Mouse (Mus musculus): ENCODE data around the gene Kri1. TPM values are rescaled to one million over a fixed set of nuclear protein-coding genes. Genes with fewer than 3 reads are reported as not detected.
A peak's percentile ranks its signal among the peaks of the same experiment; 100 is the strongest.
"Not testable (repeated sequence)": the region's sequence is repeated elsewhere in the genome, so short reads cannot be mapped to it uniquely, and the experiment has no call there.

Kri1 gene
- polyA plus RNA-seq, 1 experiment from 2014 or later, result 15.5 TPM

DNA sequence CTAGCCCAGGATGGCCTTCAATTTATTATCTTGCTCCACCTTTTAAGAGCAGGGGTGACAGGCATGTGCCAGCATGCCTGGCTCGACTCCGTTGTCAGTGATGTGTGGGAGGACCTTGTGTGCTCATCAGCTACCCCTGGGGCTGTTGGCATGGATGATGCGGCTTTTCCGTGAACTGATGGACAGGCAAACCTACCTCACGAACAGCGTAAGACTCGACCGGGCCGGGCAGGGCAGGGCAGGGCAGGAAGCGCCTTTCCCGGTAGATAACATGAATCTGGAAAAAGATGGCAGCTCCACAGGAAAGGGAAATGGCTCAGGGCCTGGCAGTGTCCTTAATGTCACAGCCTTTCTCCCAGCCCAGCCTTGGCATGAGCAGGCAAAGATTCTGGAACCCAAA, 36.5 kb upstream of the Kri1 start:
- no peaks in the 10 kb centered on the region for H3K27me3 ChIP-seq (replicated peaks)
- WGBS (ENCODE audit: insufficient replicate concordance), result 33% methylated on average over 11 of the region's 11 CpGs
- H3K9ac ChIP-seq, result no peak overlapping the region
- H3K4me3 ChIP-seq, result no peak overlapping the region
- no peaks in the 10 kb centered on the region; the same call in 1 of the 2 replicates for H3K36me3 ChIP-seq
- peaks cover 71% of the 10 kb centered on the region for H3K4me1 ChIP-seq
- ATAC-seq, result no peak
- peaks cover 4% of the 10 kb centered on the region; the same call in 1 of the 2 replicates for H3K9me3 ChIP-seq (replicated peaks)
- no peak overlapping the region for H3K27ac ChIP-seq
- H3K4me2 ChIP-seq, result no peak overlapping the region

GRCm38 (mm10) chr9:21322917-21323297, 35.1 kb upstream of the Kri1 start:
- not testable (repeated sequence) for H3K36me3 ChIP-seq; H3K27ac ChIP-seq; ATAC-seq; H3K9me3 ChIP-seq (replicated peaks); H3K4me3 ChIP-seq; H3K27me3 ChIP-seq (replicated peaks)
- WGBS (ENCODE audit: insufficient replicate concordance), result 66% methylated on average over 8 of the region's 8 CpGs
- Histone ChIP-seq H3K9ac (peak overlapping the region; percentile 4; the same call in 1 of the 2 replicates), H3K4me1 (peaks cover 69% of the 10 kb centered on the region), H3K4me2 (peak overlapping the region; percentile 90)

GRCm38 (mm10) chr9:21322211-21322916, 34.6 kb upstream of the Kri1 start:
- H3K4me1 ChIP-seq, result peaks cover 64% of the 10 kb centered on the region
- peaks cover 4% of the 10 kb centered on the region; the same call in 1 of the 2 replicates for H3K9me3 ChIP-seq (replicated peaks)
- no peaks in the 10 kb centered on the region; the same call in 1 of the 2 replicates for H3K36me3 ChIP-seq
- peak overlapping the region; percentile 90 for H3K4me2 ChIP-seq
- ATAC-seq, result no peak
- peak overlapping the region; percentile 68 for H3K4me3 ChIP-seq
- 60% methylated on average over 19 of the region's 19 CpGs for WGBS (ENCODE audit: insufficient replicate concordance)
- peak overlapping the region; percentile 80 for H3K9ac ChIP-seq
- peak overlapping the region; percentile 82 for H3K27ac ChIP-seq
- H3K27me3 ChIP-seq (replicated peaks), result no peaks in the 10 kb centered on the region

GRCm38 (mm10) chr9:21321513-21321835, 33.7 kb upstream of the Kri1 start:
- 2% methylated on average over 6 of the region's 6 CpGs for whole genome bisulfite sequencing (ENCODE audit: insufficient replicate concordance)
- peak overlapping the region; percentile 82 for H3K27ac ChIP-seq
- H3K4me1 ChIP-seq, result peaks cover 60% of the 10 kb centered on the region

GRCm38 (mm10) chr9:21320619-21321512, 33.1 kb upstream of the Kri1 start, which contains the start of gene Slc44a2:
Gene Slc44a2, plus strand, starts transcription at chr9:21320698.
- peaks cover 62% of the 10 kb centered on the region for H3K4me1 ChIP-seq

More at GRCm38 (mm10) chr9:21321513-21321835, 33.7 kb upstream of the Kri1 start:
- Histone ChIP-seq H3K27me3 (replicated peaks) (no peaks in the 10 kb centered on the region), H3K4me3 (peak overlapping the region; percentile 68), H3K9ac (peak overlapping the region; percentile 80), H3K9me3 (replicated peaks) (peaks cover 4% of the 10 kb centered on the region; the same call in 1 of the 2 replicates), H3K4me2 (peak overlapping the region; percentile 90), H3K36me3 (no peaks in the 10 kb centered on the region; the same call in 1 of the 2 replicates)
- ATAC-seq, result peak; percentile 68

DNA sequence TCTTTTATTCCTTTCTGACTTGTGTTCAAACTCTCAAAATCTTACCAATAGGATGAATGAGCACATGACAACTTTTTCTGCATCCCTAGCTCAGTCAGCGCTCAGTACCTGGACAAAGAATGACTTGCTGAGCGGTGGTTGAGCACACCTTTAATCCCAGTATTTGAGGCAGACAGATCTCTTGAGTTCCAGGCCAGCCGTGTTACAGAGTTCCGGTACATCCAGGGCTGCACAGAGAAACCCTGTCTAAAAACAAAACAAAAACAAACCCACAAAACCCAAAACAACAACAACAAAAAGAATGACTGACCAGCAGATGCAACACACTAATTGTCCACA, 32.5 kb upstream of the Kri1 start:
- Histone ChIP-seq H3K4me2 (peak overlapping the region; percentile 90), H3K9me3 (replicated peaks) (peaks cover 4% of the 10 kb centered on the region; the same call in 1 of the 2 replicates), H3K4me1 (peaks cover 65% of the 10 kb centered on the region), H3K27me3 (replicated peaks) (no peaks in the 10 kb centered on the region), H3K9ac (peak overlapping the region; percentile 80; the same call in 1 of the 2 replicates), H3K27ac (peak overlapping the region; percentile 82; the same call in 1 of the 2 replicates), H3K36me3 (no peaks in the 10 kb centered on the region; the same call in 1 of the 2 replicates), H3K4me3 (peak overlapping the region; percentile 68)
- ATAC-seq, result no peak; the same call in 1 of the 2 replicates
- WGBS (ENCODE audit: insufficient replicate concordance), result 33% methylated on average over 4 of the region's 4 CpGs

More at GRCm38 (mm10) chr9:21320619-21321512, 33.1 kb upstream of the Kri1 start, which contains the start of gene Slc44a2:
- peaks cover 4% of the 10 kb centered on the region; the same call in 1 of the 2 replicates for H3K9me3 ChIP-seq (replicated peaks)
- H3K27me3 ChIP-seq (replicated peaks), result no peaks in the 10 kb centered on the region
- H3K36me3 ChIP-seq, result no peaks in the 10 kb centered on the region; the same call in 1 of the 2 replicates
- H3K4me2 ChIP-seq, result peak within 1 kb of the TSS; percentile 90
- ATAC-seq, result peak; percentile 89
- H3K4me3 ChIP-seq, result peak within 1 kb of the TSS; percentile 68
- H3K9ac ChIP-seq, result peak within 1 kb of the TSS; percentile 80
- WGBS (ENCODE audit: insufficient replicate concordance), result under 1% methylated on average over 52 of the region's 52 CpGs
- peak within 1 kb of the TSS; percentile 82 for H3K27ac ChIP-seq

DNA sequence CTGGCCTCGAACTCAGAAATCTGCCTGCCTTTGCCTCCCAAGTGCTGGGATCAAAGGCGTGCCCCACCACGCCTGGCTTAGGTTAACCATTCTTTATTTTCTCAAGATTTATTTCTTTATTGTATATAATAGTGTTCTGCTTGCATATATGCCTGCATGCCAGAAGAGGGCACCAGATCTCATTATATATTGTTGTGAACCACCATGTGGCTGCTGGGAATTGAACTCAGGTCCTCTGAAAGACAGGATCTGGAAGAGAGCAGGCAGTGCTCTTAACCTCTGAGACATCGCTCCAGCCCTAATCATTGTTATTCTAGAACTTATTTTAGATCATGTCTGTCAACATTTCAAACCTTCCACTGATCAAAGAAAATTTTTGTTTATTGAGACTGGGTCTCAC, 31.7 kb upstream of the Kri1 start:
- no peak for ATAC-seq
- H3K4me3 ChIP-seq, result no peak overlapping the region
- no peak overlapping the region for H3K9ac ChIP-seq
- no peak overlapping the region for H3K4me2 ChIP-seq
- WGBS (ENCODE audit: insufficient replicate concordance), result 89% methylated on average over 4 of the region's 4 CpGs
- peaks cover 69% of the 10 kb centered on the region for H3K4me1 ChIP-seq
- H3K27ac ChIP-seq, result no peak overlapping the region
- H3K9me3 ChIP-seq (replicated peaks), result peaks cover 4% of the 10 kb centered on the region; the same call in 1 of the 2 replicates
- H3K27me3 ChIP-seq (replicated peaks), result no peaks in the 10 kb centered on the region
- no peaks in the 10 kb centered on the region for H3K36me3 ChIP-seq

GRCm38 (mm10) chr9:21318792-21319191, 31.0 kb upstream of the Kri1 start:
- Histone ChIP-seq H3K9me3 (replicated peaks) (peaks cover 4% of the 10 kb centered on the region; the same call in 1 of the 2 replicates), H3K4me2 (no peak overlapping the region), H3K4me3 (no peak overlapping the region), H3K27me3 (replicated peaks) (no peaks in the 10 kb centered on the region), H3K27ac (peak overlapping the region; percentile 23; the same call in 1 of the 2 replicates), H3K9ac (no peak overlapping the region), H3K4me1 (peaks cover 71% of the 10 kb centered on the region), H3K36me3 (no peaks in the 10 kb centered on the region)
- 64% methylated on average over 6 of the region's 6 CpGs for WGBS (ENCODE audit: insufficient replicate concordance)
- no peak for ATAC-seq

- Histone ChIP-seq H3K4me2 (no peak overlapping the region), H3K27ac (no peak overlapping the region), H3K9me3 (replicated peaks) (peaks cover 4% of the 10 kb centered on the region; the same call in 1 of the 2 replicates), H3K4me3 (no peak overlapping the region), H3K27me3 (replicated peaks) (peaks cover 11% of the 10 kb centered on the region), H3K4me1 (peaks cover 70% of the 10 kb centered on the region), H3K9ac (no peak overlapping the region), H3K36me3 (no peaks in the 10 kb centered on the region)
- ATAC-seq, result no peak
- WGBS (ENCODE audit: insufficient replicate concordance), result 52% methylated on average over 7 of the region's 7 CpGs
Measured at GRCm38 (mm10) chr9:21316696-21317095, 28.9 kb upstream of the Kri1 start.

- peak overlapping the region; percentile 75 for H3K27ac ChIP-seq
- ATAC-seq, result no peak
- H3K4me2 ChIP-seq, result no peak overlapping the region
- no peaks in the 10 kb centered on the region for H3K36me3 ChIP-seq
- H3K9me3 ChIP-seq (replicated peaks), result peaks cover 4% of the 10 kb centered on the region; the same call in 1 of the 2 replicates
- no peak overlapping the region for H3K9ac ChIP-seq
- H3K27me3 ChIP-seq (replicated peaks), result peaks cover 19% of the 10 kb centered on the region
- H3K4me3 ChIP-seq, result no peak overlapping the region
- WGBS (ENCODE audit: insufficient replicate concordance), result 48% methylated on average over 5 of the region's 5 CpGs
- peaks cover 62% of the 10 kb centered on the region for H3K4me1 ChIP-seq
Measured at GRCm38 (mm10) chr9:21315421-21315820, 27.7 kb upstream of the Kri1 start.

GRCm38 (mm10) chr9:21314367-21315140, 26.8 kb upstream of the Kri1 start:
- 48% methylated on average over 9 of the region's 9 CpGs for WGBS (ENCODE audit: insufficient replicate concordance)
- H3K4me2 ChIP-seq, result peak overlapping the region; percentile 35
- no peak overlapping the region for H3K4me3 ChIP-seq
- H3K9ac ChIP-seq, result 0 out of 2 replicates have a peak overlapping the region, but pooled peaks have one; percentile 1
- H3K9me3 ChIP-seq (replicated peaks), result 0 out of 2 replicates have a peak, but pooled peaks cover under 1% of the 10 kb centered on the region
- peaks cover 19% of the 10 kb centered on the region for H3K27me3 ChIP-seq (replicated peaks)
- no peaks in the 10 kb centered on the region for H3K36me3 ChIP-seq
- ATAC-seq, result peak; percentile 79
- peaks cover 56% of the 10 kb centered on the region for H3K4me1 ChIP-seq
- H3K27ac ChIP-seq, result peak overlapping the region; percentile 75
